Mouse (Mus musculus): ENCODE measurements around the gene Fam98b. TPM values are rescaled to one million over a fixed set of nuclear protein-coding genes. Genes with fewer than 3 reads are reported as not detected.

The Fam98b gene
- polyA plus RNA-seq (2012; rRNA removed), result 38.7 and 39.1 TPM in 2 replicates

GRCm38 (mm10) chr2:117249255-117250000, at the start of gene Fam98b:
TSS of gene Fam98b (plus strand) at chr2:117249739.

Other genes with a start within 250 kb of the Fam98b start
- 19.1 and 19.9 TPM in 2 replicates for gene Spred1, start 128.4 kb upstream of the Fam98b start, polyA plus RNA-seq (2012; rRNA removed)
- 7.8 and 9.8 TPM in 2 replicates for gene Rasgrp1, start 93.3 kb downstream of the Fam98b start, polyA plus RNA-seq (2012; rRNA removed)

Data from central nervous system, embryonic 18 days (tissue).